Mouse (Mus musculus) kidney, embryonic 15.5 days (tissue): ENCODE data around the gene Fam57a. TPM values are rescaled to one million over a fixed set of nuclear protein-coding genes. Genes with fewer than 3 reads are reported as not detected.

Source experiments
- ATAC-seq: fragments of 200-750 bp; cut with Nextera tagmentation; replicated peaks from 2 replicates; pipeline ENCODE4 v1.8.0; 2017; ENCODE audit warnings: moderate TSS enrichment; ENCODE audit not compliant: low FRiP score
- H3K27ac ChIP-seq: fragments of 300-500 bp; sonication (generic); 2 replicates; pipeline ENCODE4 v1.5.1; 2015; ENCODE audit warnings: mild to moderate bottlenecking, inconsistent platforms
- H3K27me3 ChIP-seq: fragments of 300-500 bp; sonication (generic); 2 replicates; pipeline ENCODE4 v1.6.1; 2015; ENCODE audit warnings: inconsistent platforms
- H3K36me3 ChIP-seq: fragments of 300-500 bp; sonication (generic); 2 replicates; pipeline ENCODE4 v1.6.1; 2015; ENCODE audit warnings: inconsistent platforms
- H3K4me1 ChIP-seq: fragments of 300-500 bp; sonication (generic); 2 replicates; pipeline ENCODE4 v1.6.1; 2015; ENCODE audit warnings: inconsistent platforms
- H3K4me2 ChIP-seq: fragments of 300-500 bp; sonication (generic); 2 replicates; pipeline ENCODE4 v1.6.1; 2015; ENCODE audit warnings: moderate library complexity, mild to moderate bottlenecking, inconsistent platforms
- H3K4me3 ChIP-seq: fragments of 300-500 bp; sonication (generic); replicated peaks from 2 replicates; pipeline ENCODE4 v1.5.1; 2015; ENCODE audit warnings: mild to moderate bottlenecking, inconsistent platforms
- H3K9ac ChIP-seq: fragments of 300-500 bp; sonication (generic); 2 replicates; pipeline ENCODE4 v1.6.1; 2015; ENCODE audit warnings: mild to moderate bottlenecking, inconsistent platforms
- H3K9me3 ChIP-seq: fragments of 300-500 bp; sonication (generic); replicated peaks from 2 replicates; pipeline ENCODE4 v1.6.1; 2016; ENCODE audit warnings: inconsistent platforms
- whole genome bisulfite sequencing: fragments of 180-500 bp; shearing (Covaris S2); methylation state at CpG from one replicate; pipeline ENCODE4 v1.1.7; 2015; ENCODE audit warnings: mixed read lengths; 5-methylcytosine and 5-hydroxymethylcytosine counted together
- polyA plus RNA-seq: library from polyadenylated mRNA; unstranded; fragments of >200 nt; fragmentation: Nextera tagmentation; extraction: Ambion mirVana; gene quantifications from 2 replicates; pipeline ENCODE4 v1.2.1, GENCODE M21; 2015

Fam57a gene
- 27.0 and 29.0 TPM in 2 replicates for polyA plus RNA-seq

- under 1% methylated on average over 37 of the region's 37 CpGs for WGBS
- peak within 1 kb of the TSS; percentile 63 for H3K27ac ChIP-seq
These were observed at the start of gene Fam57a, which contains the start of gene Vps53 for GRCm38 (mm10) chr11:76179495-76180145. Gene Fam57a (plus strand): TSS chr11:76179671. Gene Vps53 (minus strand): TSS chr11:76179647.

GRCm38 (mm10) chr11:76130859-76131258 is 48.6 kb upstream of the Fam57a start:
- Histone ChIP-seq H3K4me2 (no peak overlapping the region), H3K9me3 (no peaks in the 10 kb centered on the region), H3K9ac (no peak overlapping the region), H3K36me3 (peaks cover 40% of the 10 kb centered on the region), H3K4me1 (no peaks in the 10 kb centered on the region), H3K27me3 (no peaks in the 10 kb centered on the region), H3K27ac (0 out of 2 replicates have a peak overlapping the region, but pooled peaks have one; percentile 7), H3K4me3 (no peak overlapping the region)
- 79% methylated on average over 5 of the region's 5 CpGs for WGBS
- ATAC-seq, result no peak

More at GRCm38 (mm10) chr11:76179495-76180145, at the start of gene Fam57a, which contains the start of gene Vps53:
- Histone ChIP-seq H3K4me3 (peak within 1 kb of the TSS; percentile 81), H3K9me3 (no peaks in the 10 kb centered on the region), H3K36me3 (peaks cover 20% of the 10 kb centered on the region), H3K4me1 (peaks cover 12% of the 10 kb centered on the region), H3K4me2 (peak within 1 kb of the TSS; percentile 87), H3K9ac (peak within 1 kb of the TSS; percentile 62), H3K27me3 (no peaks in the 10 kb centered on the region)
- ATAC-seq, result peak; percentile 92

GRCm38 (mm10) chr11:76135641-76136437 is 43.6 kb upstream of the Fam57a start:
- H3K9ac ChIP-seq, result no peak overlapping the region
- no peak for ATAC-seq
- no peaks in the 10 kb centered on the region for H3K4me1 ChIP-seq
- no peak overlapping the region for H3K27ac ChIP-seq
- 84% methylated on average over 7 of the region's 7 CpGs for WGBS
- H3K9me3 ChIP-seq, result no peaks in the 10 kb centered on the region
- no peak overlapping the region for H3K4me3 ChIP-seq
- no peak overlapping the region for H3K4me2 ChIP-seq
- H3K36me3 ChIP-seq, result peaks cover 58% of the 10 kb centered on the region
- H3K27me3 ChIP-seq, result no peaks in the 10 kb centered on the region

GRCm38 (mm10) chr11:76137996-76138395 is 41.5 kb upstream of the Fam57a start:
- Histone ChIP-seq H3K9me3 (no peaks in the 10 kb centered on the region), H3K9ac (no peak overlapping the region), H3K36me3 (peaks cover 46% of the 10 kb centered on the region), H3K4me2 (no peak overlapping the region), H3K4me3 (no peak overlapping the region), H3K27ac (no peak overlapping the region), H3K4me1 (no peaks in the 10 kb centered on the region), H3K27me3 (no peaks in the 10 kb centered on the region)
- ATAC-seq, result no peak
- 72% methylated on average over 3 of the region's 3 CpGs for WGBS

- no peak overlapping the region for H3K27ac ChIP-seq
These were observed 35.1 kb upstream of the Fam57a start for GRCm38 (mm10) chr11:76144386-76144785.

GRCm38 (mm10) chr11:76145169-76145568 is 34.3 kb upstream of the Fam57a start:
- 92% methylated on average over 1 of the region's 1 CpGs for WGBS
- H3K4me3 ChIP-seq, result no peak overlapping the region
- H3K4me2 ChIP-seq, result no peak overlapping the region
- no peak for ATAC-seq
- no peaks in the 10 kb centered on the region for H3K9me3 ChIP-seq
- no peaks in the 10 kb centered on the region for H3K27me3 ChIP-seq
- 0 out of 2 replicates have a peak, but pooled peaks cover 2% of the 10 kb centered on the region for H3K36me3 ChIP-seq
- 0 out of 2 replicates have a peak, but pooled peaks cover 5% of the 10 kb centered on the region for H3K4me1 ChIP-seq
- no peak overlapping the region for H3K9ac ChIP-seq
- no peak overlapping the region for H3K27ac ChIP-seq

More at GRCm38 (mm10) chr11:76144386-76144785, 35.1 kb upstream of the Fam57a start:
- Histone ChIP-seq H3K36me3 (0 out of 2 replicates have a peak, but pooled peaks cover under 1% of the 10 kb centered on the region), H3K9me3 (no peaks in the 10 kb centered on the region), H3K4me2 (no peak overlapping the region), H3K4me1 (0 out of 2 replicates have a peak, but pooled peaks cover 5% of the 10 kb centered on the region), H3K4me3 (no peak overlapping the region), H3K9ac (no peak overlapping the region), H3K27me3 (no peaks in the 10 kb centered on the region)
- WGBS, result 91% methylated on average over 8 of the region's 8 CpGs
- no peak for ATAC-seq

GRCm38 (mm10) chr11:76146187-76147010 is 33.1 kb upstream of the Fam57a start:
- no peaks in the 10 kb centered on the region for H3K27me3 ChIP-seq
- H3K36me3 ChIP-seq, result 0 out of 2 replicates have a peak, but pooled peaks cover 2% of the 10 kb centered on the region
- H3K9ac ChIP-seq, result no peak overlapping the region
- no peak for ATAC-seq
- H3K4me3 ChIP-seq, result no peak overlapping the region
- no peaks in the 10 kb centered on the region for H3K9me3 ChIP-seq
- WGBS, result 88% methylated on average over 8 of the region's 8 CpGs
- H3K4me2 ChIP-seq, result no peak overlapping the region
- H3K4me1 ChIP-seq, result 0 out of 2 replicates have a peak, but pooled peaks cover 9% of the 10 kb centered on the region
- H3K27ac ChIP-seq, result no peak overlapping the region

GRCm38 (mm10) chr11:76148055-76149008 is 31.1 kb upstream of the Fam57a start:
- no peak overlapping the region for H3K4me2 ChIP-seq

GRCm38 (mm10) chr11:76150980-76151379 is 28.5 kb upstream of the Fam57a start:
- Histone ChIP-seq H3K4me1 (0 out of 2 replicates have a peak, but pooled peaks cover 9% of the 10 kb centered on the region), H3K9ac (no peak overlapping the region), H3K27ac (peak overlapping the region; percentile 11; the same call in 1 of the 2 replicates), H3K4me2 (no peak overlapping the region), H3K9me3 (no peaks in the 10 kb centered on the region), H3K4me3 (no peak overlapping the region), H3K36me3 (peaks cover 19% of the 10 kb centered on the region), H3K27me3 (no peaks in the 10 kb centered on the region)
- WGBS, result 22% methylated on average over 4 of the region's 4 CpGs
- ATAC-seq, result no peak

More at GRCm38 (mm10) chr11:76148055-76149008, 31.1 kb upstream of the Fam57a start:
- H3K27ac ChIP-seq, result peak overlapping the region; percentile 3; the same call in 1 of the 2 replicates
- H3K9me3 ChIP-seq, result no peaks in the 10 kb centered on the region
- H3K27me3 ChIP-seq, result no peaks in the 10 kb centered on the region
- 0 out of 2 replicates have a peak, but pooled peaks cover 9% of the 10 kb centered on the region for H3K4me1 ChIP-seq
- H3K36me3 ChIP-seq, result 0 out of 2 replicates have a peak, but pooled peaks cover 2% of the 10 kb centered on the region
- no peak overlapping the region for H3K9ac ChIP-seq
- 77% methylated on average over 8 of the region's 8 CpGs for WGBS
- H3K4me3 ChIP-seq, result no peak overlapping the region
- ATAC-seq, result no peak

- Histone ChIP-seq H3K4me1 (0 out of 2 replicates have a peak, but pooled peaks cover 4% of the 10 kb centered on the region), H3K27ac (no peak overlapping the region), H3K4me2 (no peak overlapping the region), H3K36me3 (peaks cover 31% of the 10 kb centered on the region), H3K4me3 (no peak overlapping the region), H3K9ac (no peak overlapping the region), H3K27me3 (no peaks in the 10 kb centered on the region), H3K9me3 (no peaks in the 10 kb centered on the region)
- whole genome bisulfite sequencing, result 86% methylated on average over 5 of the region's 5 CpGs
- no peak for ATAC-seq
These were observed 26.1 kb upstream of the Fam57a start for GRCm38 (mm10) chr11:76153236-76153951.
